In genomic region chr14:75844111-75844695, GRCm38 (mm10) we compare ENCODE assay signal across 8 mouse cellular contexts. TPM values are rescaled to one million over a fixed set of nuclear protein-coding genes. Genes with fewer than 3 reads are reported as not detected.
DNase-seq lines count a peak whose midpoint lies in the region; ATAC-seq and TF ChIP-seq lines count a peak whose summit lies in the region.

No protein-coding gene starts in this region.

- peak overlapping the region; percentile 95 for H3K9ac ChIP-seq in forebrain, embryonic 12.5 days
- H3K9ac ChIP-seq in liver, embryonic 11.5 days (ENCODE audit: low read depth, low read length), result peak overlapping the region; percentile 99

- DNase-seq in testis, postnatal 10 days (ENCODE audit: low spot score), result no peak
- no peak for DNase-seq in liver, embryonic 11.5 days (ENCODE audit: low spot score)
- no peak for DNase-seq in thymus, postnatal 10 days (ENCODE audit: low spot score in 2 of 2)
- DNase-seq in natural killer cell, adult 2 months (ENCODE audit: low spot score in 2 of 2), result no peak

- peaks cover under 1% of the 10 kb centered on the region; the same call in 1 of the 2 replicates for H3K4me1 ChIP-seq in testis, adult 2 months (ENCODE audit: control insufficient read depth, insufficient read depth, low read length)
- peaks cover 28% of the 10 kb centered on the region for H3K4me1 ChIP-seq in forebrain, embryonic 12.5 days
- H3K4me1 ChIP-seq in liver, embryonic 11.5 days (replicated peaks; ENCODE audit: control insufficient read depth, insufficient read depth, low read length), result peaks cover 13% of the 10 kb centered on the region
- peaks cover 5% of the 10 kb centered on the region for H3K4me1 ChIP-seq in small intestine, adult 2 months (ENCODE audit: control insufficient read depth, insufficient read depth, insufficient read length, low read length)

- 10% methylated on average over 14 of the region's 14 CpGs for WGBS in forebrain, embryonic 12.5 days
- WGBS in liver, embryonic 11.5 days, result 7% methylated on average over 14 of the region's 14 CpGs
- WGBS in small intestine, adult 2 months, result 6% methylated on average over 14 of the region's 14 CpGs

- peak overlapping the region; percentile 70 for H3K4me2 ChIP-seq in forebrain, embryonic 12.5 days
- H3K4me2 ChIP-seq in liver, embryonic 11.5 days, result peak overlapping the region; percentile 92

- no peaks in the 10 kb centered on the region; the same call in 1 of the 2 replicates for H3K36me3 ChIP-seq in testis, adult 2 months (ENCODE audit: control insufficient read depth, insufficient read depth, low read length)
- H3K36me3 ChIP-seq in forebrain, embryonic 12.5 days (replicated peaks), result peaks cover 26% of the 10 kb centered on the region
- peaks cover 24% of the 10 kb centered on the region for H3K36me3 ChIP-seq in liver, embryonic 11.5 days (ENCODE audit: control insufficient read depth, insufficient read depth, low read length)
- peaks cover 24% of the 10 kb centered on the region for H3K36me3 ChIP-seq in small intestine, adult 2 months (ENCODE audit: control insufficient read depth, insufficient read depth, low read length)

- H3K4me3 ChIP-seq in testis, adult 2 months (ENCODE audit: control insufficient read depth, low read depth, low read length), result peak overlapping the region; percentile 95
- peak overlapping the region; percentile 88 for H3K4me3 ChIP-seq in forebrain, embryonic 12.5 days (replicated peaks)
- peak overlapping the region; percentile 93 for H3K4me3 ChIP-seq in liver, embryonic 11.5 days (ENCODE audit: low read depth, low read length)
- H3K4me3 ChIP-seq in small intestine, adult 2 months (ENCODE audit: low read depth, low read length), result peak overlapping the region; percentile 89

- no peak for ATAC-seq in forebrain, embryonic 12.5 days (ENCODE audit: low FRiP score)
- ATAC-seq in liver, embryonic 11.5 days (replicated peaks; ENCODE audit: low FRiP score), result no peak
- ATAC-seq in megakaryocyte progenitor cell, adult 5-6 weeks (replicated peaks; ENCODE audit: poor library complexity), result no peak

- TF ChIP-seq CTCF in testis, adult 2 months (IDR thresholded peaks at IDR 0.05; ENCODE audit: control insufficient read depth, insufficient read depth, insufficient replicate concordance, low read depth, low read length), result no peak
- TF ChIP-seq CTCF in small intestine, adult 2 months (IDR thresholded peaks at IDR 0.05; ENCODE audit: extremely low read depth, insufficient read length, insufficient replicate concordance, low read depth, low read length), result no peak

- H3K27ac ChIP-seq in testis, adult 2 months (ENCODE audit: control insufficient read depth, insufficient read depth, low read depth, low read length), result peak overlapping the region; percentile 96
- H3K27ac ChIP-seq in forebrain, embryonic 12.5 days, result peak overlapping the region; percentile 97
- H3K27ac ChIP-seq in liver, embryonic 11.5 days (ENCODE audit: low read depth, low read length), result peak overlapping the region; percentile 97
- peak overlapping the region; percentile 98 for H3K27ac ChIP-seq in small intestine, adult 2 months (ENCODE audit: insufficient read depth, low read depth, low read length)

- H3K9me3 ChIP-seq in forebrain, embryonic 12.5 days, result no peaks in the 10 kb centered on the region
- H3K9me3 ChIP-seq in liver, embryonic 11.5 days (ENCODE audit: control insufficient read depth, low read length), result no peaks in the 10 kb centered on the region

- H3K27me3 ChIP-seq in testis, adult 2 months (ENCODE audit: control insufficient read depth, insufficient read depth, low read length), result no peaks in the 10 kb centered on the region
- H3K27me3 ChIP-seq in forebrain, embryonic 12.5 days, result no peaks in the 10 kb centered on the region
- no peaks in the 10 kb centered on the region for H3K27me3 ChIP-seq in liver, embryonic 11.5 days (replicated peaks; ENCODE audit: control insufficient read depth, insufficient read depth, low read length)
- H3K27me3 ChIP-seq in small intestine, adult 2 months (ENCODE audit: control insufficient read depth, insufficient read depth, low read length), result no peaks in the 10 kb centered on the region

- TF ChIP-seq POLR2A in testis, adult 2 months (IDR thresholded peaks at IDR 0.05; ENCODE audit: control insufficient read depth, low read depth, low read length), result no peak
- TF ChIP-seq POLR2A in small intestine, adult 2 months (IDR thresholded peaks at IDR 0.05; ENCODE audit: low read depth, low read length), result no peak

RNA-seq across cellular contexts. Expression of gene Tpt1, which starts 0.7 kb away (rescaled TPM):
- polyA plus RNA-seq in testis, adult 2 months (2012; rRNA removed), result 478 and 593 TPM in 2 replicates
- 955 and 986 TPM in 2 replicates for polyA plus RNA-seq in forebrain, embryonic 12.5 days (2016; fragmentation: Nextera tagmentation; extraction: Ambion mirVana)
- 946 and 1,034 TPM in 2 replicates for polyA plus RNA-seq in liver, embryonic 11.5 days (2014; fragmentation: Nextera tagmentation; extraction: Ambion mirVana)
- 1,560 and 1,973 TPM in 2 replicates for polyA plus RNA-seq in small intestine, adult 2 months (2012; rRNA removed)
- total RNA-seq in megakaryocyte progenitor cell, adult 5-6 weeks (2015), result 4,894 and 5,633 TPM in 2 replicates
- 809 and 847 TPM in 2 replicates for total RNA-seq in megakaryocyte progenitor cell, adult 5-6 weeks (2017)

RNA-seq across cellular contexts. Expression of gene Slc25a30, which starts 57.4 kb away (rescaled TPM):
- 12.5 and 16.5 TPM in 2 replicates for polyA plus RNA-seq in testis, adult 2 months (2012; rRNA removed)
- 9.7 and 10.2 TPM in 2 replicates for polyA plus RNA-seq in forebrain, embryonic 12.5 days (2016; fragmentation: Nextera tagmentation; extraction: Ambion mirVana)
- 6.4 and 7.3 TPM in 2 replicates for polyA plus RNA-seq in liver, embryonic 11.5 days (2014; fragmentation: Nextera tagmentation; extraction: Ambion mirVana)
- 0.95 and 1.2 TPM in 2 replicates for polyA plus RNA-seq in small intestine, adult 2 months (2012; rRNA removed)
- total RNA-seq in megakaryocyte progenitor cell, adult 5-6 weeks (2015), result 17.3 TPM in 2 replicates
- 16.9 and 17.6 TPM in 2 replicates for total RNA-seq in megakaryocyte progenitor cell, adult 5-6 weeks (2017)
